Mouse (Mus musculus) kidney, adult 2 months (tissue): ENCODE results near the gene Gm21663.

ENCODE experiments used
- CTCF ChIP-seq: fragments of 200-500 bp; conservative IDR thresholded peaks from 2 replicates; pipeline ENCODE4 v1.5.1; 2011; ENCODE audit warnings: low read depth, mild to moderate bottlenecking, control low read depth, low read length, moderate library complexity, mixed read lengths; ENCODE audit not compliant: insufficient read depth, insufficient read length
- POLR2A ChIP-seq: fragments of 200-500 bp; IDR thresholded peaks from one replicate; pipeline ENCODE4 v1.6.1; 2011; ENCODE audit warnings: low read depth, low read length, control low read depth

- no peak for TF ChIP-seq CTCF
- TF ChIP-seq POLR2A = no peak
Observed at GRCm38 (mm10) chr5:25886708-25887107, 55.5 kb downstream of the Gm21663 start.
